Mouse (Mus musculus) brain, embryonic 14.5 days (tissue): ENCODE results near the gene Kirrel3.

Experiments used
- CTCF ChIP-seq: fragments of 200-500 bp; IDR thresholded peaks from 2 replicates; pipeline ENCODE4 v1.5.1; 2012; ENCODE audit warnings: inconsistent platforms, mild to moderate bottlenecking, moderate library complexity, borderline replicate concordance; ENCODE audit not compliant: insufficient read depth, insufficient read length; ENCODE audit errors: extremely low read depth
- POLR2A ChIP-seq: fragments of 200-500 bp; IDR thresholded peaks from 2 replicates; pipeline ENCODE4 v1.6.1; 2012; ENCODE audit warnings: mild to moderate bottlenecking, inconsistent platforms, borderline replicate concordance; ENCODE audit not compliant: poor library complexity, insufficient read depth, insufficient read length, severe bottlenecking; ENCODE audit errors: extremely low read depth

DNA sequence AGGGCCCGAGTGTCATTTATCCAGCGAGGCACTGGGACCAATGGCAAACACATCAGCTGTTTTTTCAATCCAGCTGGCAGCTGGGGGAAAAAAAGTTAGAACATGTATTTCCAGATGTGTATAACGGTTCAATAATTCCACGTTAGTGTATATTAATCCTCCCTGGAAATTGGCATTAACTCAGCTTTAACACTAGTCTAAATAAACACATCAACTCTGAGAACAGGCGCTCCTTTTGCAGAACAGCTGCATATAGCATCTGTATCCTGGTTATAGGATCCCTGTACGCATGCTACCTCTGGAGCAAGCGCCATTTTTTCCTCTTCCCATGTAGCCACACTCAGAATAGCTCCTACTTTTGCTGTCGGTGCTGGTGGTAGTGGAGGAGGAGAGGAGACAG is 119.8 kb downstream of the Kirrel3 start:
- TF ChIP-seq CTCF = no peak
- no peak for TF ChIP-seq POLR2A
